Mouse (Mus musculus): Measurements from ENCODE around the gene Cmya5.

- TF ChIP-seq CTCF (conservative IDR thresholded peaks at IDR 0.05; ENCODE audit: low read length) (no peak), POU5F1 (IDR thresholded peaks at IDR 0.05; ENCODE audit: borderline replicate concordance, low read length) (no peak), NANOG (IDR thresholded peaks at IDR 0.05; ENCODE audit: borderline replicate concordance, low read length) (no peak)
Measured at GRCm38 (mm10) chr13:93189416-93189815, 44.9 kb upstream of the Cmya5 start.
